Mouse (Mus musculus) embryonic fibroblast, embryonic 13.5 days (primary cell): ENCODE results near the gene Dbr1.

ENCODE experiments used
- CTCF ChIP-seq: IDR thresholded peaks from 2 replicates; pipeline ENCODE4 v1.5.1; 2011; ENCODE audit warnings: mild to moderate bottlenecking, control low read depth, low read length, moderate library complexity, borderline replicate concordance; ENCODE audit not compliant: insufficient read depth
- POLR2A ChIP-seq: IDR thresholded peaks from 2 replicates; pipeline ENCODE4 v1.6.1; 2011; ENCODE audit warnings: low read depth, mild to moderate bottlenecking, control low read depth, low read length, moderate library complexity

DNA sequence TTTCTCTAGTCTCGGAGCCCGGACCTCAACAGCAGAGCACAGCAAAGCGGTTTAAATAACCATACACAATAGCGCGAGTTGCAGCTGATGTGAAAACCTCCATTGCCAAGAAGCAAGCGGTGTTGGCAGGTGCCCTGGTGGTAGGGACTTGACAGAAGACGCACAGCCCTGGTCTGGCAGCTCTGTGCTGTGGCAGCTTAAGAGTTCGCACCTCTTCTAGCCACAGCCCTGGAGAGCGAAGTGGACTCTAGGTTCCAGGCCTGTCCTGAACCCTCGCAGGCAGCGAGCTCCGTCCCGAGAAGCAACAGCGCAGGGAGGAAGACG is 7.6 kb upstream of the Dbr1 start:
- TF ChIP-seq POLR2A (no peak), CTCF (no peak)
